Mouse (Mus musculus) frontal cortex, postnatal 10 days (tissue): ENCODE results near the gene Myo15.
A peak's percentile ranks its signal among the peaks of the same experiment; 100 is the strongest.
"Not testable (repeated sequence)": the region's sequence is repeated elsewhere in the genome, so short reads cannot be mapped to it uniquely, and the experiment has no call there.

Experiments
- DNase-seq, 2 experiments: peaks; one replicate each; pipeline ENCODE4 v3.0.0; 2022; ENCODE audit warnings: low spot score in 2 of 2, mixed read lengths in 1 of 2

The Myo15 gene

DNA sequence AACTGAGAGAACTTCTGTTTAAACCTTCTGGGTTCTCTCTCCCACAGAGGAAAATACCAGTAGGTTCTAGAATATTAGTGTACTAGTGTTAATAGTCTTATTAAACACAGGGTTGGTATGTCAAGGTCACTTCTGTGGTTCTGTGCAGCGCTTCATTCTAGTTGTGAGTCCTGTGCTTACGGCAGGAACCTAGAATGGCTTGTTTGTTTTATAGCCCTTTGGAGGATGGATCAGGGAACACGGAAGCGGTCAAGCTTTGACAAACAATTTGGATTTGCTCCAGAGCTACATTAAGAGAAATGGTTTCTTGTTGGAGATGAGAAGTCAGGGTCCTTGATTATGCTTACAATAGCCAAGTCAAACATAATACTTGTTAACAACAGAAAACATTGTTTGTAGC, 76.3 kb downstream of the Myo15 start:
- DNase-seq: no peak

DNA sequence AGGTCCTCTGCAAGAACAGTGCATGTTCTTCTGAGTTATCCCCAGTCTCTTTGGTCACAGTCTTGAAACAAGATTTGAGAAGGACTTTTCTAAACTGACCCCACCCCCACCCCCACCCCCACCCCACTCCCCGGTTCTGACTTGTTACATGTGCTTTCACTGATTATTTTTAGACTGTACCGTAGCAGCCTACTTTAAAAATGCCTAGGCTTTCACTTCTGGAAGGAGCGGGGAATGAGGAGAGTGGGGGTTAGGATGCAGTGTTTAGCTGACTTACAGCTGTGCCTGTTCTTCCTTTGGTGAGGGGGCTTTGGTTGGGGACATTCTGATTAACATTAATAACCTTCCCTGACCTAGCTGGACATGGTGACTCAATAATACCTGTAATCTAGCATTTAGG, 79.0 kb downstream of the Myo15 start:
- DNase-seq: no peak

DNA sequence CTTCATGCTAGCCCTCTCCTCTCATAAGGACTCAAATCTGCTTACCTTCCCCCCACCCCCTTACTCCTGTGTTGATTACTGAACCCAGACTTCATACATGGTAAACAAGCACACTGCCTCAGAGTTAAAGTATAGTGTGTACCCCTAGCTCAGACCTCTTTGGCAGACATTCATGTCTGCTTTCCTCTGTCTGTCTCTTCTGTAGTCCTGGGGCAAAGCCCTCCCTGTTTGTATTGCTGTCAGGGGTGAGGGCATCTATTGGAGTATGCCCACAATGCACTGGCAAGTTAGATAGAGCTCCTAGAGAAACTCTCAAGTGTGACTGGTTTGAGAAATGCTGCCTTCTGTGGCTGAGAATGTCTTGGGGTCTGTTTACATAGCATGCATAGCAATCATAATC, 84.0 kb downstream of the Myo15 start:
- DNase-seq: no peak

DNA sequence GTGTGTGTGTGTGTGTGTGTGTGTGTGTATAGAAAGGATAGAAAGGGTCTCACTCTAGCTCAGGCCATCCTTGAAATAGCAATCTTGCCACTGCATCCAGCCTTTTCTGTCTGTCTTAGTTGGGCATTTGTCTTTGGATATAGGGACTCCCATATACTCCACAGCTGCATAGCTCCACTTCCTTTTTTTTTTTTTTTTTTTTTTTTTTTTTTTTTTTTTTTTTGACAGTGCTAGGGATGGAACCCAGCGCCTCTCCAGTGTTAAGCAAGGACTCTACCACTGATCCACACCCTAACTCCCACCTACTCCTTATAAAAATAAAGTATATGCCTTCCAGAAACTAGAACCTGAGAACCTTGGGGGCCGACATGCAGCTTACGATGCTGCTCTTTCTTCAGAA, 88.5 kb downstream of the Myo15 start:
- no peak for DNase-seq

DNA sequence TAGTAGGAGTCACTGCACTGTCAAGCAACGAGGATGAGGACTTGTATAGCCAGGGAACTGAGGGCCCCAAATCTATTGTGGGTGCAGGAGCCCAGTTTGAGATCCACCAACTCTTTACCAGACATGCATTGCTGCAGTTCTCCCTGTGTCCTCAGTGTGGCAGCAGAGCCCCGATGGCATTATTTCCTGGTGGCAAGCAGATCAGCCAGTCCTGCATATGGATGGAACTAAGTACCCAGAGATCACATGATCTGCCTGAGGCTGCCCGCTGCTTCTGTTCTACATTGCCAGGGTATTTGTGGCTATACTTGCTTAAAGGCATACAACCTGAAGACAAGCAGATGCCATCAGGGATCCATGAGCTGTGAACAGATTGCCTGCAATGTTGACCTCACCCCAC, 90.2 kb downstream of the Myo15 start:
- DNase-seq: peak; percentile 37 to 65

DNA sequence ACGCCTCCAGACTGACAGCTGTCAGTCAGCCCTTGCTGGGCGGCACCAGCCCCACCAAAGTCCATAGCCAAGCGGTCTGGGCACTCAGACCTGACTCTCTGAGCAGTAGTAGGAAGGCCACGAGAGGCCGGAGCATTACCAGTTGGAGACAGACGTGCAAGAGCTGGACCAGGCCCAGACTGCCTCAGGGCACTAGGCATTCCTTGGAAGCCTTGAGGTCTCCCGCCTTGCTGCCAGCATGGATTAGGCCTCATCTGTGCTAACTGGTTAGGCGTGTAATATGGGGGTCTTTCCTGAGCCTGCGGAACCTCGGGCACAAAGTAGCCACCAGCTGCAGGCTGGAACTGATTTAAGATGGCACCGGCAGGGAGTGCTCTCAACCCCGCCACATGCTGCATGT, 104.9 kb downstream of the Myo15 start:
- not testable (repeated sequence) for DNase-seq
